Mouse (Mus musculus): ENCODE data around the gene Rcan1.

The Rcan1 gene

GRCm38 (mm10) chr16:92399490-92400458, 70.9 kb downstream of the Rcan1 start:
- peak; percentile 59 for DNase-seq (ENCODE audit: low spot score)

- no peak for DNase-seq (ENCODE audit: low spot score)
Measured at GRCm38 (mm10) chr16:92398574-92399118, 72.0 kb downstream of the Rcan1 start.

GRCm38 (mm10) chr16:92397745-92398573, 72.7 kb downstream of the Rcan1 start:
- DNase-seq (ENCODE audit: low spot score) = no peak

GRCm38 (mm10) chr16:92393732-92394131, 76.9 kb downstream of the Rcan1 start:
- no peak for DNase-seq (ENCODE audit: low spot score)

- no peak for DNase-seq (ENCODE audit: low spot score)
Measured at GRCm38 (mm10) chr16:92387692-92388091, 83.0 kb downstream of the Rcan1 start.

- DNase-seq (ENCODE audit: low spot score) = no peak
Measured at GRCm38 (mm10) chr16:92385062-92385461, 85.6 kb downstream of the Rcan1 start.

- no peak for DNase-seq (ENCODE audit: low spot score)
Measured at GRCm38 (mm10) chr16:92383412-92383811, 87.3 kb downstream of the Rcan1 start.

- DNase-seq (ENCODE audit: low spot score) = peak; percentile 41
Measured at GRCm38 (mm10) chr16:92382508-92382907, 88.2 kb downstream of the Rcan1 start.

GRCm38 (mm10) chr16:92381092-92381491, 89.6 kb downstream of the Rcan1 start:
- no peak for DNase-seq (ENCODE audit: low spot score)

GRCm38 (mm10) chr16:92376976-92377375, 93.7 kb downstream of the Rcan1 start:
- no peak for DNase-seq (ENCODE audit: low spot score)

GRCm38 (mm10) chr16:92371623-92372022, 99.0 kb downstream of the Rcan1 start:
- no peak for DNase-seq (ENCODE audit: low spot score)

- no peak for DNase-seq (ENCODE audit: low spot score)
Measured at GRCm38 (mm10) chr16:92369260-92369659, 101.4 kb downstream of the Rcan1 start.

- DNase-seq (ENCODE audit: low spot score) = no peak
Measured at GRCm38 (mm10) chr16:92365477-92365876, 105.2 kb downstream of the Rcan1 start.

GRCm38 (mm10) chr16:92360711-92361110, 110.0 kb downstream of the Rcan1 start:
- no peak for DNase-seq (ENCODE audit: low spot score)

- no peak for DNase-seq (ENCODE audit: low spot score)
Measured at GRCm38 (mm10) chr16:92359229-92359628, 111.4 kb downstream of the Rcan1 start, which contains the start of gene Kcne1. TSS of gene Kcne1 (minus strand) at chr16:92359468.

- no peak for DNase-seq (ENCODE audit: low spot score)
Measured at GRCm38 (mm10) chr16:92358734-92359133, 111.9 kb downstream of the Rcan1 start.

- no peak for DNase-seq (ENCODE audit: low spot score)
Measured at GRCm38 (mm10) chr16:92357566-92357965, 113.1 kb downstream of the Rcan1 start.

- no peak for DNase-seq (ENCODE audit: low spot score)
Measured at GRCm38 (mm10) chr16:92357023-92357422, 113.6 kb downstream of the Rcan1 start.

- no peak for DNase-seq (ENCODE audit: low spot score)
Measured at GRCm38 (mm10) chr16:92355982-92356381, 114.7 kb downstream of the Rcan1 start.

- DNase-seq (ENCODE audit: low spot score) = no peak
Measured at GRCm38 (mm10) chr16:92355366-92355765, 115.3 kb downstream of the Rcan1 start.

- DNase-seq (ENCODE audit: low spot score) = no peak
Measured at GRCm38 (mm10) chr16:92353897-92354296, 116.8 kb downstream of the Rcan1 start.

GRCm38 (mm10) chr16:92353295-92353694, 117.4 kb downstream of the Rcan1 start:
- DNase-seq (ENCODE audit: low spot score) = no peak

Data from left cerebral cortex, adult 11 months (tissue).